Mouse (Mus musculus) lung, adult 2 months (tissue): ENCODE measurements at regions not wholly inside any gene's neighbourhood (a gene's known extent, or its start where the extent isn't known, plus 50 kb on each side); places are given as distances from the start of the nearest gene placed in this dataset.

Experiments used
- CTCF ChIP-seq: fragments of 200-500 bp; IDR thresholded peaks from 2 replicates; pipeline ENCODE4 v1.5.1; 2011; ENCODE audit warnings: mild to moderate bottlenecking, low read length, control low read depth; ENCODE audit not compliant: insufficient read depth
- POLR2A ChIP-seq: fragments of 200-500 bp; IDR thresholded peaks from 2 replicates; pipeline ENCODE4 v1.6.1; 2011; ENCODE audit warnings: low read depth, mild to moderate bottlenecking, control low read depth, low read length, borderline replicate concordance; ENCODE audit errors: extremely low read depth

DNA sequence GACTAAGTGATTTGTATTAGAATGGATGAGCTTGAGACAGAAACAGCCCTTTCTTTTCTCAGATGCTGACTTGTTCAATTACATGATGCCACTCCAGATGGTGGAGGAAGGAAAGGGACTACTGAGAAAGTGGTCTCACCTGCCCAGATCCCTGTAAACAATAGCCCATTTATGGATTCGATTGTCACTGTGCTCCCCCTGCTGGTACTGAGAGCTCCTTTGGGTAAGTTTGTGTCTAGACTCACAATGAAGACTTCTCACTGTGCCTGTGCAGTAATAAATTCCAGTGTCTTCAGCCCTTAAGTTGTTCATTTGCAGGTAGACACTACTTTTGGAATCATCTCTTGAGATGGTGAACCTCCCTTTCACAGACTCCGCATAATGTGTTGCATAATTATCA is 847.7 kb downstream of the Adam6a start:
- TF ChIP-seq CTCF (no peak), POLR2A (no peak)
